Mouse (Mus musculus): ENCODE measurements around the gene Acsl1. TPM values are rescaled to one million over a fixed set of nuclear protein-coding genes. Genes with fewer than 3 reads are reported as not detected.

Gene Acsl1
- polyA plus RNA-seq, 2 experiments: 39.4 to 64.2 TPM

GRCm38 (mm10) chr8:46503072-46503695 is 32.3 kb downstream of the Acsl1 start:
- WGBS (ENCODE audit: insufficient replicate concordance): 77% methylated on average over 12 of the region's 12 CpGs
- Histone ChIP-seq H3K9me3 (ENCODE audit: control insufficient read depth, low read length) (no peaks in the 10 kb centered on the region), H3K9ac (replicated peaks) (no peak overlapping the region), H3K27me3 (ENCODE audit: control insufficient read depth, insufficient read depth, low read length) (no peaks in the 10 kb centered on the region), H3K36me3 (replicated peaks; ENCODE audit: control insufficient read depth, insufficient read depth, low read depth) (peaks cover 14% of the 10 kb centered on the region), H3K4me1 (replicated peaks; ENCODE audit: control insufficient read depth in 2 of 2, insufficient read depth in 2 of 2, low read length in 1 of 2) (peaks cover 4 to 21% of the 10 kb centered on the region in 2 experiments; a peak in 3 of 4 replicates), H3K27ac (no peak overlapping the region), H3K4me3 (ENCODE audit: insufficient read depth in 1 of 2, low read depth in 2 of 2, low read length in 2 of 2) (no peak overlapping the region), H3K4me2 (ENCODE audit: low read depth) (no peak overlapping the region)
- DNase-seq (ENCODE audit: low read depth in 3 of 3, low spot score in 3 of 3) (no peak), ATAC-seq (ENCODE audit: insufficient read depth) (no peak)
- no peak for TF ChIP-seq CTCF (IDR thresholded peaks at IDR 0.05; ENCODE audit: low read depth)
- TF ChIP-seq EP300 (IDR thresholded peaks at IDR 0.05; ENCODE audit: low read depth): no peak

DNA sequence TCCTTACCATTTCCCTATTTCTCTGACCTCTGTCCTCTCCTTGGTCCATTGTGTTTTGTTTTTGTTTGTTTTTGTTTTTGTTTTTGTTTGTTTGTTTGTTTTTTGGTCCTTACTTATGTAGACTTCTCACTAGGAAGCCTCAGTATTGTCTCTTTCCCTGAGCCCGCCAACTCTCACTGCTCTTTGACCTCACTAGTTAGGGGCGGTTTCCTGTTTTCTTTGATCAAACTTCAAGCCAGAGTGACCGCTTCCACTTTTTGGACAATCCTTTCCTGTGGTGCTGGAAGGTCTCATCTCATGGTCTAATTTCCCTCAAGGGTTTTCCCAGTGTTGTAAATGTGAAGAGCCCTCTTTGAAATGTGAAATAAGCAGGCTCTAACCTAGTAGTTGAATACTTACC is 33.4 kb downstream of the Acsl1 start:
- Histone ChIP-seq H3K4me2 (ENCODE audit: low read depth) (no peak overlapping the region), H3K4me3 (ENCODE audit: insufficient read depth in 1 of 2, low read depth in 2 of 2, low read length in 2 of 2) (no peak overlapping the region), H3K36me3 (replicated peaks; ENCODE audit: control insufficient read depth, insufficient read depth, low read depth) (peaks cover 20% of the 10 kb centered on the region), H3K9me3 (ENCODE audit: control insufficient read depth, low read length) (no peaks in the 10 kb centered on the region), H3K9ac (replicated peaks) (no peak overlapping the region), H3K27me3 (ENCODE audit: control insufficient read depth, insufficient read depth, low read length) (no peaks in the 10 kb centered on the region), H3K27ac (no peak overlapping the region), H3K4me1 (replicated peaks; ENCODE audit: control insufficient read depth in 2 of 2, insufficient read depth in 2 of 2, low read length in 1 of 2) (peaks cover 4 to 19% of the 10 kb centered on the region in 2 experiments; a peak in 3 of 4 replicates)
- ATAC-seq (ENCODE audit: insufficient read depth): no peak
- no peak for TF ChIP-seq CTCF (IDR thresholded peaks at IDR 0.05; ENCODE audit: low read depth)
- no peak for TF ChIP-seq EP300 (IDR thresholded peaks at IDR 0.05; ENCODE audit: low read depth)
- DNase-seq (ENCODE audit: low read depth in 3 of 3, low spot score in 3 of 3): no peak
- WGBS (ENCODE audit: insufficient replicate concordance): 58% methylated on average over 3 of the region's 3 CpGs

- Histone ChIP-seq H3K36me3 (replicated peaks; ENCODE audit: control insufficient read depth, insufficient read depth, low read depth) (peaks cover 29% of the 10 kb centered on the region), H3K27ac (no peak overlapping the region), H3K4me2 (ENCODE audit: low read depth) (no peak overlapping the region), H3K4me3 (ENCODE audit: insufficient read depth in 1 of 2, low read depth in 2 of 2, low read length in 2 of 2) (no peak overlapping the region), H3K9me3 (ENCODE audit: control insufficient read depth, low read length) (no peaks in the 10 kb centered on the region), H3K4me1 (replicated peaks; ENCODE audit: control insufficient read depth in 2 of 2, insufficient read depth in 2 of 2, low read length in 1 of 2) (peaks cover 0 to 9% of the 10 kb centered on the region in 2 experiments; a peak in 2 of 4 replicates), H3K9ac (replicated peaks) (no peak overlapping the region), H3K27me3 (ENCODE audit: control insufficient read depth, insufficient read depth, low read length) (no peaks in the 10 kb centered on the region)
- TF ChIP-seq CTCF (IDR thresholded peaks at IDR 0.05; ENCODE audit: low read depth) (no peak), EP300 (IDR thresholded peaks at IDR 0.05; ENCODE audit: low read depth) (no peak)
- no peak for DNase-seq (ENCODE audit: low read depth in 3 of 3, low spot score in 3 of 3)
- no peak for ATAC-seq (ENCODE audit: insufficient read depth)
- WGBS (ENCODE audit: insufficient replicate concordance): 70% methylated on average over 14 of the region's 14 CpGs
Measured at GRCm38 (mm10) chr8:46508488-46509395, 37.9 kb downstream of the Acsl1 start.

DNA sequence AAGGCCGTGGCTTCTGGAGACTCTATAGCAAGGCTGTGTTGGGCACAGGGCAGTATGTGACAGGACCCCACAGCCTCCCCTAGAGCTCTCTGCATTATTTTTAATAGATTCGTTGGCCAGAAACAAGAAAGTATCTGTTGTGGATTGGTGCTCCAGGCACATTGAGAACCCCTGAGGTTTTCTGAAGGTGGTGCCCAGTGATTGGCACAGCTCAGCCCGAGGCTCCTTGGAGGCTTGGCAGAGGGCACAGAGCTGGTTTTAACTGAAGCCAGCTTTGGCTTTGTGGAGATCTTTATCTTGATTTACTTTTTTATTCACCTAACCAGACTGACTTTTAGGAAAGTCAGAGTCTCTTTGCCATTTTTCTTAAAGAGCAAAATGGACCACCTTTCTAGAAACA is 38.6 kb downstream of the Acsl1 start:
- H3K9ac ChIP-seq (replicated peaks): no peak overlapping the region
- peaks cover 0 to 6% of the 10 kb centered on the region in 2 experiments; a peak in 1 of 4 replicates for H3K4me1 ChIP-seq (replicated peaks; ENCODE audit: control insufficient read depth in 2 of 2, insufficient read depth in 2 of 2, low read length in 1 of 2)
- no peak overlapping the region for H3K27ac ChIP-seq
- H3K36me3 ChIP-seq (replicated peaks; ENCODE audit: control insufficient read depth, insufficient read depth, low read depth): peaks cover 35% of the 10 kb centered on the region
- no peak overlapping the region for H3K4me3 ChIP-seq (ENCODE audit: insufficient read depth in 1 of 2, low read depth in 2 of 2, low read length in 2 of 2)
- H3K27me3 ChIP-seq (ENCODE audit: control insufficient read depth, insufficient read depth, low read length): no peaks in the 10 kb centered on the region
- DNase-seq (ENCODE audit: low read depth in 3 of 3, low spot score in 3 of 3) (no peak), ATAC-seq (ENCODE audit: insufficient read depth) (no peak)
- no peaks in the 10 kb centered on the region for H3K9me3 ChIP-seq (ENCODE audit: control insufficient read depth, low read length)
- H3K4me2 ChIP-seq (ENCODE audit: low read depth): no peak overlapping the region
- no peak for TF ChIP-seq CTCF (IDR thresholded peaks at IDR 0.05; ENCODE audit: low read depth)
- TF ChIP-seq EP300 (IDR thresholded peaks at IDR 0.05; ENCODE audit: low read depth): no peak
- 74% methylated on average over 3 of the region's 3 CpGs for WGBS (ENCODE audit: insufficient replicate concordance)

DNA sequence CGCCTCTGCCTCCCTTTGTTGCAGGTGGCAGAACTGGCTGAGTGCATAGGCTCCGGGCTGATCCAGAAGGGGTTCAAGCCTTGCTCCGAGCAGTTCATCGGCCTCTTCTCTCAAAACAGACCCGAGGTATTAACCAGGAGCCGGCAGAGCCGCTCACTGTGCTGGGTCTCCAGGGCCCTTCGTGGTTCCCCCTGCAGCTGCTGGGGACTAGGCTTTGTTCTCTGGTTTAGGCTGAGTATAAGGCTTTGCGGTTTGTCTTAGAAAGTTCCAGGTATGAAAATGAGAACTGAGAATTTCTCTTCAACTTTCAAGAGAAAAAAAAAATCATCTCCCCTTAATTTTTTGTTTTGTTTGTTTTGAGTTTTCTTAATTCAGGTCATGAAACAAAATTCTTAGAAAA is 40.5 kb downstream of the Acsl1 start:
- WGBS (ENCODE audit: insufficient replicate concordance): 85% methylated on average over 9 of the region's 9 CpGs

More for the DNA sequence above, 40.5 kb downstream of the Acsl1 start:
- Histone ChIP-seq H3K36me3 (replicated peaks; ENCODE audit: control insufficient read depth, insufficient read depth, low read depth) (peaks cover 29% of the 10 kb centered on the region), H3K9ac (replicated peaks) (no peak overlapping the region), H3K4me3 (ENCODE audit: insufficient read depth in 1 of 2, low read depth in 2 of 2, low read length in 2 of 2) (no peak overlapping the region), H3K4me2 (ENCODE audit: low read depth) (no peak overlapping the region), H3K4me1 (replicated peaks; ENCODE audit: control insufficient read depth in 2 of 2, insufficient read depth in 2 of 2, low read length in 1 of 2) (peaks cover 0 to 8% of the 10 kb centered on the region in 2 experiments; a peak in 1 of 4 replicates), H3K9me3 (ENCODE audit: control insufficient read depth, low read length) (no peaks in the 10 kb centered on the region), H3K27ac (no peak overlapping the region), H3K27me3 (ENCODE audit: control insufficient read depth, insufficient read depth, low read length) (no peaks in the 10 kb centered on the region)
- ATAC-seq (ENCODE audit: insufficient read depth) (no peak), DNase-seq (ENCODE audit: low read depth in 3 of 3, low spot score in 3 of 3) (no peak)
- TF ChIP-seq CTCF (IDR thresholded peaks at IDR 0.05; ENCODE audit: low read depth) (no peak), EP300 (IDR thresholded peaks at IDR 0.05; ENCODE audit: low read depth) (no peak)
